Mouse (Mus musculus) B cell, adult 2 months (primary cell): Measurements from ENCODE around the gene Chd2.

ENCODE experiments used
- DNase-seq, 2 experiments: peaks; one replicate each; pipeline ENCODE4 v3.0.0; 2022

Chd2 gene

GRCm38 (mm10) chr7:73400051-73400916 lies 141.3 kb downstream of the Chd2 start:
- no peak for DNase-seq

GRCm38 (mm10) chr7:73399501-73400044 lies 142.1 kb downstream of the Chd2 start:
- DNase-seq, result peak; percentile 70 to 71

- DNase-seq, result no peak
These were observed 142.7 kb downstream of the Chd2 start for GRCm38 (mm10) chr7:73398806-73399442.

GRCm38 (mm10) chr7:73398319-73398718 lies 143.3 kb downstream of the Chd2 start:
- peak; percentile 51 to 52 for DNase-seq

- DNase-seq, result no peak
These were observed 147.6 kb downstream of the Chd2 start for GRCm38 (mm10) chr7:73394013-73394409.

- no peak for DNase-seq
These were observed 148.2 kb downstream of the Chd2 start for GRCm38 (mm10) chr7:73393307-73394012.

- no peak for DNase-seq
These were observed 149.3 kb downstream of the Chd2 start for GRCm38 (mm10) chr7:73392359-73392758.

- no peak for DNase-seq
These were observed 149.9 kb downstream of the Chd2 start for GRCm38 (mm10) chr7:73391518-73392321.

GRCm38 (mm10) chr7:73391002-73391517 lies 150.6 kb downstream of the Chd2 start:
- DNase-seq, result no peak

GRCm38 (mm10) chr7:73390426-73391001 lies 151.1 kb downstream of the Chd2 start:
- DNase-seq, result no peak

- DNase-seq, result no peak
These were observed 151.7 kb downstream of the Chd2 start for GRCm38 (mm10) chr7:73389871-73390294.

- DNase-seq, result no peak
These were observed 152.2 kb downstream of the Chd2 start for GRCm38 (mm10) chr7:73389419-73389818.

GRCm38 (mm10) chr7:73388866-73389265 lies 152.8 kb downstream of the Chd2 start:
- DNase-seq, result no peak

- DNase-seq, result no peak
These were observed 158.8 kb downstream of the Chd2 start for GRCm38 (mm10) chr7:73382843-73383242.

GRCm38 (mm10) chr7:73378034-73378433 lies 163.6 kb downstream of the Chd2 start:
- no peak for DNase-seq

GRCm38 (mm10) chr7:73377307-73377706 lies 164.3 kb downstream of the Chd2 start:
- no peak for DNase-seq
